Mouse (Mus musculus) hindbrain, embryonic 11.5 days (tissue): ENCODE data around the gene Ppp1r3c. TPM values are rescaled to one million over a fixed set of nuclear protein-coding genes. Genes with fewer than 3 reads are reported as not detected.

Experiments
- ATAC-seq: fragments of 200-750 bp; cut with Nextera tagmentation; 2 replicates; pipeline ENCODE4 v1.8.0; 2017; ENCODE audit warnings: mild to moderate bottlenecking, moderate TSS enrichment, moderate library complexity; ENCODE audit not compliant: low FRiP score
- DNase-seq: peaks from one replicate; pipeline ENCODE4 v3.0.0-alpha.2; 2015; ENCODE audit warnings: low spot score
- H3K27ac ChIP-seq: fragments of 300-500 bp; sonication (generic); 2 replicates; pipeline ENCODE4 v1.5.1; 2014; ENCODE audit warnings: mild to moderate bottlenecking, low read depth, low read length
- H3K27me3 ChIP-seq: fragments of 300-500 bp; sonication (generic); 2 replicates; pipeline ENCODE4 v1.6.1; 2014; ENCODE audit warnings: mild to moderate bottlenecking, low read length, moderate library complexity, mixed read lengths; ENCODE audit not compliant: control insufficient read depth, insufficient read depth
- H3K36me3 ChIP-seq: fragments of 300-500 bp; sonication (generic); 2 replicates; pipeline ENCODE4 v1.6.1; 2014; ENCODE audit warnings: mild to moderate bottlenecking, low read length, moderate library complexity, mixed read lengths; ENCODE audit not compliant: control insufficient read depth, insufficient read depth
- H3K4me1 ChIP-seq: fragments of 300-500 bp; sonication (generic); replicated peaks from 2 replicates; pipeline ENCODE4 v1.6.1; 2014; ENCODE audit warnings: low read length, mixed read lengths; ENCODE audit not compliant: control insufficient read depth, insufficient read depth
- H3K4me2 ChIP-seq: fragments of 300-500 bp; sonication (generic); replicated peaks from 2 replicates; pipeline ENCODE4 v1.6.1; 2014; ENCODE audit warnings: mild to moderate bottlenecking, low read depth, low read length
- H3K4me3 ChIP-seq: fragments of 300-500 bp; sonication (generic); 2 replicates; pipeline ENCODE4 v1.5.1; 2014; ENCODE audit warnings: low read depth, low read length
- H3K9ac ChIP-seq: fragments of 300-500 bp; sonication (generic); 2 replicates; pipeline ENCODE4 v1.6.1; 2014; ENCODE audit warnings: low read depth, low read length
- H3K9me3 ChIP-seq: fragments of 300-500 bp; sonication (generic); 2 replicates; pipeline ENCODE4 v1.6.1; 2016; ENCODE audit warnings: low read length; ENCODE audit not compliant: control insufficient read depth
- WGBS: fragments of 180-500 bp; shearing (Covaris S2); extraction: QIAGEN DNeasy Blood & Tissue Kit; methylation state at CpG from one replicate; pipeline ENCODE4 v1.1.7; 2014; 5-methylcytosine and 5-hydroxymethylcytosine counted together
- polyA plus RNA-seq: library from polyadenylated mRNA; unstranded; fragments of >200 nt; fragmentation: Nextera tagmentation; extraction: Ambion mirVana; gene quantifications from 2 replicates; pipeline ENCODE4 v1.2.1, GENCODE M21; 2014

The Ppp1r3c gene
- polyA plus RNA-seq, 1 experiment from 2014 or later: 6.4 TPM

DNA sequence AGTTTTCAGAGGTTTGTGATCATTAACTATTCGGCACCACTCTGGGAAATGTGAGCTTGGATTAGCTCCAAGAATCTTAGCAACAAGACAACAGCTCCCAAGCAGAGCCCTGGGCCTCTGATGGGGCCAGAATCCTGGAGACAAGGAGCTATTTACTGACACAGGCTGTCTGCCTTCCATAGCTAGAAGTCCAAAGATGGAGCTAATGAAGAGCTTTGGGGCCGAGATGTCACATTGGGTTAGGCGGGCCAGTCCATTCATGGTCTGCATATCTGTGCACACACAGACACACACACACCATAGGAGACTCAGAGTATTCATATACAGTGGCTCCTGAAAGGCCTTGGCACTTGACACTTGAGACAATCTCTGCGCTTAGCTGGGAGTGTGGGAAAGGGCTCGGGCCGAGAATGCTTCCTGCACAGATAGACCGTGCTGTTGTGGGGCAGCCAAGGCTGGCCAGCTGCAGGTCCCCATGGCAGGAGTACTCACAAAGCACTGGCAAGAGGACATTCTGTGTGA is 39.8 kb downstream of the Ppp1r3c start:
- 73% methylated on average over 7 of the region's 7 CpGs for WGBS

DNA sequence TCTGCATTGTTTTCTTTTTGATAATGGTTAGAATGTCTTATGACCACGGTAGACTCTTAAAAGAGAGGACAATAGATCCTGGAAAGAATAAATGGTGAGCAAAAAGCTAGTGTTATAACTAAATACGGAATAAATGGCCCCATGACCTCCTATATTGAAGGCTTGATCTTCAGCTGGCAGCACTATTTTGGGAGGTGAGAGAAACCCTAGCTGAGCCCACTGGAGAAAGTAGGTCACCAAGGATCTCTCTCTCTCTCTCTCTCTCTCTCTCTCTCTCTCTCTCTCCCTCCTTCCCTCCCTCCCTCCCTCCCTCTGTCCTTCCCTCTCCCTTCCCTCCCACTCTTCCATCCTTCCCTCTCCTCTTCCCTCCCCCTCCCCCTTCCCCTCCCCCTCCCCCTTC is 42.9 kb downstream of the Ppp1r3c start:
- Histone ChIP-seq H3K4me1 (0 out of 2 replicates have a peak, but pooled peaks cover 2% of the 10 kb centered on the region), H3K9me3 (no peaks in the 10 kb centered on the region), H3K4me2 (no peak overlapping the region), H3K36me3 (no peaks in the 10 kb centered on the region), H3K27ac (no peak overlapping the region), H3K4me3 (no peak overlapping the region), H3K27me3 (no peaks in the 10 kb centered on the region), H3K9ac (no peak overlapping the region)
- no peak for DNase-seq
- 85% methylated on average over 2 of the region's 2 CpGs for WGBS
- ATAC-seq: no peak

More for the DNA sequence above, 39.8 kb downstream of the Ppp1r3c start:
- Histone ChIP-seq H3K4me3 (no peak overlapping the region), H3K27me3 (no peaks in the 10 kb centered on the region), H3K9me3 (no peaks in the 10 kb centered on the region), H3K27ac (0 out of 2 replicates have a peak overlapping the region, but pooled peaks have one; percentile 47), H3K4me1 (0 out of 2 replicates have a peak, but pooled peaks cover 2% of the 10 kb centered on the region), H3K4me2 (no peak overlapping the region), H3K9ac (no peak overlapping the region), H3K36me3 (no peaks in the 10 kb centered on the region)
- no peak for DNase-seq
- ATAC-seq: no peak

DNA sequence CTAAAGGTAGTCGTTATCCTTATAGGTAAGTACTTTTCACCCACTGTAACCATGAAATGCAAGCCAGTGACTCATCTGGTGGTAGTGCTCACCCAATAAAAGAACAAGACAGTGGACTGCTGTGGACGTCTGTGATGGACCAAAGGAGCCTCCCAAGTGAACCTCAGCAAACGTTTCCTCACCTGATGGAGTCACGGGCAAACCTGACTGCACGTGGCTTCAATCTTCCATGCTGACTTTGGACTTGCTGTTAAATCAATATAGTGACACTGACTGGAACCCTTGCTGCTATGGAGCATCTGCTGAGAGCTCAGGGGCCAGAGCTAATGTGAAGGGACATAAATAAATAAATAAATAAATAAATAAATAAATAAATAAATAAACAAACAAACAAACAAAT is 44.5 kb downstream of the Ppp1r3c start:
- Histone ChIP-seq H3K4me3 (no peak overlapping the region), H3K4me1 (0 out of 2 replicates have a peak, but pooled peaks cover 2% of the 10 kb centered on the region), H3K4me2 (no peak overlapping the region), H3K27me3 (no peaks in the 10 kb centered on the region), H3K27ac (no peak overlapping the region), H3K9me3 (no peaks in the 10 kb centered on the region), H3K9ac (no peak overlapping the region), H3K36me3 (no peaks in the 10 kb centered on the region)
- ATAC-seq (no peak), DNase-seq (no peak)
- WGBS: 90% methylated on average over 5 of the region's 5 CpGs

DNA sequence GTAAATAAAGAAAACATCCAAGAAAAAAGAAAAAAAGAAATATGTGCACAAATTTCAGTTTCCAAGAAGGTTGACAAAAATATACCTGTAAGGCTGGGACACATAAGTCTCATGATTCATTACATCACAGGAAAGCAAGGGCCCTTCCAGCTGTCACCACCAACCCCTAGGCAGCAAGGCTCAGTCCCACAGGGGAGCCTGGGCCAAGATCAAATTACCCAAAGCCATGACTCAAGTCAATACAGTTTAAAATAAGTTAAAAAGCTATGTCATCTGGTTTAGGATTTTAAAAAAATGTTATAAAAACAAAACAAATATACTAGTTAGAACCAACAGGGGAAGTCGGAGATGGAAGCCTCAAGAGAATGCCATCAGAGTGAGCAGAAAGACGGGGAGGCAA is 45.2 kb downstream of the Ppp1r3c start:
- 71% methylated on average over 2 of the region's 2 CpGs for WGBS

DNA sequence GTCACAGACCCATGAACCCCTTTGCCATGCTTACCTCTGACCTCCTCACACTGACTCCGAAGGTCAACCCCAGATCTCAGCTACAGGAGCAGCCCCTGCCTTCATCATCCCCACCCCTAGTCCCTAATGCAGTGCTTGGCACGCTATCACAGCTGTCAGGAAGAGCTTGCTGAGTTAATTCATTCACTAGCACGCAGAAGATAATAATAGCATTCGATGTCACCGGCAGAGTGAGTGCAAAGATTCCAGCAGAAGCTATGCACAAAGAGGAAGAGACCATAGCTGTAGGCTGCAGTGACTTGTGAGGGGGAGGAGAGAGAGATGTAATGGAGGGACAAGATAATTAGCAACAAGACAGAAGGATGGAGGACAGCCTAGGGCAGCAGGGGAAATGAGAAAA is 47.2 kb downstream of the Ppp1r3c start:
- Histone ChIP-seq H3K9ac (no peak overlapping the region), H3K27me3 (no peaks in the 10 kb centered on the region), H3K9me3 (no peaks in the 10 kb centered on the region), H3K4me1 (no peaks in the 10 kb centered on the region), H3K4me2 (no peak overlapping the region), H3K36me3 (no peaks in the 10 kb centered on the region), H3K27ac (no peak overlapping the region), H3K4me3 (no peak overlapping the region)
- DNase-seq (no peak), ATAC-seq (no peak)
- WGBS: 50% methylated on average over 5 of the region's 5 CpGs

More for the DNA sequence above, 45.2 kb downstream of the Ppp1r3c start:
- Histone ChIP-seq H3K4me1 (no peaks in the 10 kb centered on the region), H3K9ac (no peak overlapping the region), H3K36me3 (no peaks in the 10 kb centered on the region), H3K9me3 (no peaks in the 10 kb centered on the region), H3K4me3 (no peak overlapping the region), H3K27me3 (no peaks in the 10 kb centered on the region), H3K4me2 (no peak overlapping the region), H3K27ac (no peak overlapping the region)
- no peak for ATAC-seq
- no peak for DNase-seq

DNA sequence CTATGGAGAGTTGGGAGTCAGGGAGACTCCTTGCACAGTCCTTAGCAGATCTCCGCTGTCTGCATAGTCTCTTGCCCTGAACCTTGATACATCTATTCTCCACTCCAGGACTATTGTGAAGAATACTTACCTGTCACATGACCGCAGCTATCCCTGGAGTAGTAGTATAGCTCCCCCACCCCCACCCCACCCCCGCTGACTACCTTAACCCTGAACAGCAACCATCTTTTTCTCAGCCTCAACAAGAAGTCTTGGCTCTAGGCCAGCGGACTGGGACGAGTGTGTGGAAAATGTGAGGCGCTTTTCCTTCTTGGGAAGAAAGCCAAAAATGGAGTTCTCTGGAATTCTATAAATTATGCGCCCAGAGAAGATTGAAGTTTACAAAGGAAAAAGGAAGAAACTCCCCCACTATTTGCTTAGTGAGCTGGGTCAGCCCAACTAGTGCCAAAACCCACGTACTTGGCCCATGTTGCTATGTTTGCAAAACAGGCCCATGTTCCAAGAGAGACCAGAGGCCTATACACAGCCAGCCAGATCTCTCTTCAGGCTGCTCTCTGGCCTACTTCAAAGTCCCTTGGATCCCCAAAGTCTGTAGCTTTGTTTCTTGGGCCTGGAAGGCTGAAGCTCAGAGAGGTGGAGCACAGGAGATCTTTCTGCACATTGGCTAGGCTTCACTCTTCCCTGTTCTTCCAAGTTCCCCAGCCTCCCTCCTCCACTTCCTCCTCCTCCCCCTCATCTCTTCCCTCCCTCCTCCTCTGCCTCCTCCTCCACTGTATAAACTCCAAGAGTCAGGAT is 48.4 kb downstream of the Ppp1r3c start:
- ATAC-seq (no peak), DNase-seq (no peak)
- no peak overlapping the region for H3K9ac ChIP-seq
- no peak overlapping the region for H3K4me2 ChIP-seq
- H3K27ac ChIP-seq: no peak overlapping the region
- 86% methylated on average over 8 of the region's 8 CpGs for WGBS
- H3K4me1 ChIP-seq: no peaks in the 10 kb centered on the region
- H3K36me3 ChIP-seq: no peaks in the 10 kb centered on the region
- no peak overlapping the region for H3K4me3 ChIP-seq
- no peaks in the 10 kb centered on the region for H3K27me3 ChIP-seq
- H3K9me3 ChIP-seq: no peaks in the 10 kb centered on the region

DNA sequence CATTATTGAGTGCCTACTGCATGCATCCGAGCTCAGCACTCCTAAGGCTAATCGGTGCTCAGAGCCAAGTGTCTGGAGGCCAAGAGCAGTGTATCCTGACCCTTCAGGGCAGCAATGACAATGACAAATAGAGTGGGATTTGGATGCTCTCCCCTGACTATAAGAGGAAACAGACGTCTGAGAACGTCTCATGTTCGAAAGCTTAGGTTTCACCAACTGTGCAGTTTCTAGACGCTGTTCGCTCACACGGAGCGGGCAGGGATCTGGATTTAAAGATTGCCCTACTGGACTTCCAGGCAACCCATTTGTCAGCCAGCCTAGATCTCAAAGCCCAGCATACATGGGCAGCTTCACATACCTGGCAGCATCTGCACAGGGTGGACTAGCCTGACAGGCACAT is 49.4 kb downstream of the Ppp1r3c start:
- WGBS: 78% methylated on average over 9 of the region's 9 CpGs
- Histone ChIP-seq H3K36me3 (no peaks in the 10 kb centered on the region), H3K4me3 (no peak overlapping the region), H3K27ac (no peak overlapping the region), H3K4me2 (no peak overlapping the region), H3K27me3 (no peaks in the 10 kb centered on the region), H3K9ac (no peak overlapping the region), H3K4me1 (no peaks in the 10 kb centered on the region), H3K9me3 (no peaks in the 10 kb centered on the region)
- no peak for ATAC-seq
- DNase-seq: no peak

DNA sequence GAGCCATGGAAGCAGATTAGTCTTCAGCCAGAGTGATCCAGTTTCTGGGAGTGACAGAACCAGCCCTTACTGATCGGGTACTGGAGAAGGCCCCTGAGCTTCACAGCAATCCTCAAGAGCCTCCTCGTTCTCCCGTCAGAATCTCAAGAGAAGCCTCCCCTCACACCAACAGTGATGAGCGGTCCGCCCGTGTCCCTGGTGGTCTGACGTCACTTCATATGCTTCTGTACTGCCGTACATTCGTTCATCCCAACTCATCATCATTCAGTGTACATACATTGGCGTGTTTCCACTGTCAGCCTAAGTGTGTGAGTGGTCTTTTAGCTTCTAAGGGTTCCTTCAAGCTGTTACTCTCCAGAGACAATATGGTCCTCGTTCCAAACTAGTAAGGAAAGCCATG is 50.4 kb downstream of the Ppp1r3c start:
- Histone ChIP-seq H3K4me1 (no peaks in the 10 kb centered on the region), H3K4me3 (no peak overlapping the region), H3K9ac (no peak overlapping the region), H3K4me2 (no peak overlapping the region), H3K36me3 (no peaks in the 10 kb centered on the region), H3K9me3 (no peaks in the 10 kb centered on the region), H3K27me3 (no peaks in the 10 kb centered on the region), H3K27ac (no peak overlapping the region)
- ATAC-seq: no peak
- WGBS: 89% methylated on average over 11 of the region's 11 CpGs
- DNase-seq: no peak

DNA sequence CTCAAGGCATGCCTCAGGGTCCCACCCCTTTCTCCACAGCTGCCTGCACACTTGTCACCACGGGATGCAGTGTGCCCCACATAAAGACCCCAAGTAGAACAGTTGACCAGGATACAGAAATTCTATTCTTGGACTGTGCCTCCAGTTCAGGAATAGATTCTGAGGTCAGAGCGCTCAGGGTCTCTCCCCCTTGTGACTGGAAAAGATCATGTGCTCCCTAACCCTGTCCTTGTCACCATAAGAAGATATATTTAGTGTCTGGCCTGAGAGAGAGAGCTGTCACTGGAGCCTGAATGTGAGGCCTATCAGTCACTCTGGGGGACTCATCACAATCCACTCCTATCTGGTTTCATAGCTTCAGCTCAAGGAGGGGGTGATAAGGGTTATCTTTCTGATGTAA is 53.9 kb downstream of the Ppp1r3c start:
- Histone ChIP-seq H3K27ac (no peak overlapping the region), H3K4me2 (no peak overlapping the region), H3K9ac (no peak overlapping the region), H3K27me3 (no peaks in the 10 kb centered on the region), H3K36me3 (no peaks in the 10 kb centered on the region), H3K9me3 (no peaks in the 10 kb centered on the region), H3K4me1 (peaks cover 4% of the 10 kb centered on the region), H3K4me3 (no peak overlapping the region)
- WGBS: 70% methylated on average over 2 of the region's 2 CpGs
- ATAC-seq: no peak
- DNase-seq: no peak
